Mouse (Mus musculus) retina, adult 2 months (tissue): ENCODE measurements at regions not wholly inside any gene's neighbourhood (a gene's known extent, or its start where the extent isn't known, plus 50 kb on each side); places are given as distances from the start of the nearest gene placed in this dataset.

ENCODE experiments used
- DNase-seq: peaks from one replicate; pipeline ENCODE4 v3.0.0-alpha.2; 2012; ENCODE audit warnings: low read depth, low spot score

- DNase-seq: peak; percentile 8
These were observed 139.3 kb downstream of the Dcaf12l2 start for GRCm38 (mm10) chrX:44228847-44229246.
